Mouse (Mus musculus) neural tube, embryonic 14.5 days (tissue): Measurements from ENCODE around the gene Ddx31. TPM values are rescaled to one million over a fixed set of nuclear protein-coding genes. Genes with fewer than 3 reads are reported as not detected.

Experiments
- ATAC-seq: fragments of 200-750 bp; cut with Nextera tagmentation; 2 replicates; pipeline ENCODE4 v1.8.0; 2017; ENCODE audit warnings: low read depth, mild to moderate bottlenecking, moderate TSS enrichment, moderate library complexity
- H3K27ac ChIP-seq: fragments of 300-500 bp; sonication (generic); 2 replicates; pipeline ENCODE4 v1.5.1; 2014; ENCODE audit warnings: low read depth, mild to moderate bottlenecking, control low read depth, low read length, moderate library complexity, mixed read lengths
- H3K27me3 ChIP-seq: fragments of 300-500 bp; sonication (generic); 2 replicates; pipeline ENCODE4 v1.6.1; 2014; ENCODE audit warnings: low read length; ENCODE audit not compliant: control insufficient read depth, insufficient read depth
- H3K36me3 ChIP-seq: fragments of 300-500 bp; sonication (generic); 2 replicates; pipeline ENCODE4 v1.6.1; 2014; ENCODE audit warnings: low read length, mixed read lengths; ENCODE audit not compliant: control insufficient read depth, insufficient read depth
- H3K4me1 ChIP-seq: fragments of 300-500 bp; sonication (generic); 2 replicates; pipeline ENCODE4 v1.6.1; 2014; ENCODE audit warnings: low read length; ENCODE audit not compliant: control insufficient read depth, insufficient read depth
- H3K4me2 ChIP-seq: fragments of 300-500 bp; sonication (generic); 2 replicates; pipeline ENCODE4 v1.6.1; 2014; ENCODE audit warnings: mild to moderate bottlenecking, low read depth, low read length, control low read depth
- H3K4me3 ChIP-seq: fragments of 300-500 bp; sonication (generic); 2 replicates; pipeline ENCODE4 v1.5.1; 2014; ENCODE audit warnings: low read depth, low read length, control low read depth, mixed read lengths
- H3K9ac ChIP-seq: fragments of 300-500 bp; sonication (generic); replicated peaks from 2 replicates; pipeline ENCODE4 v1.6.1; 2014; ENCODE audit warnings: low read depth, mild to moderate bottlenecking, control low read depth, low read length, mixed read lengths
- H3K9me3 ChIP-seq: fragments of 300-500 bp; sonication (generic); 2 replicates; pipeline ENCODE4 v1.6.1; 2016; ENCODE audit warnings: low read length; ENCODE audit not compliant: control insufficient read depth
- WGBS: fragments of 180-500 bp; shearing (Covaris S2); extraction: QIAGEN DNeasy Blood & Tissue Kit; methylation state at CpG from one replicate; pipeline ENCODE4 v1.1.7; 2014; 5-methylcytosine and 5-hydroxymethylcytosine counted together
- polyA plus RNA-seq: library from polyadenylated mRNA; unstranded; fragments of >200 nt; fragmentation: Nextera tagmentation; extraction: Ambion mirVana; gene quantifications from 2 replicates; pipeline ENCODE4 v1.2.1, GENCODE M21; 2014

Ddx31 gene
- polyA plus RNA-seq, 1 experiment from 2014 or later, result 11.5 TPM

DNA sequence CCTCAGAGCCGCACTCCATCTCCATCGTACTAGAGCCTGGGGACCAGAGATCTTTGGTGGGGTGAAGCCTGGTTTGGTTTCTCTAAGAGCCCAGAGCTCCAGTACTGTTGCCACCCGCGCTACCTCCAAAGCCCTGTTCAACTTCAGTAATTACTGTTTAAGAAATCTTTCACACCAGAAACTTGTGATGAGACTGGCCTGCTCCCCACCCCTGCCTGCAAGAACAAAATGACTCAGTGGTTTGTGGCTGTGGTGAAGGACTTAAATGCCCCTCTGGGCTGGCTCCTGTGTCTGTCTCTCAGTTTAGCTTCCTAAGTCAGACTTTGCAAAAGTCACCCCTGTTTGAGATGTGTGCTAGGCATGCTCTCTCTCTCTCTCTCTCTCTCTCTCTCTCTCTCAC lies 72.8 kb downstream of the Ddx31 start:
- H3K27me3 ChIP-seq, result peaks cover 68% of the 10 kb centered on the region
- 2% methylated on average over 4 of the region's 4 CpGs for WGBS
- no peaks in the 10 kb centered on the region for H3K9me3 ChIP-seq
- H3K4me1 ChIP-seq, result peaks cover 10% of the 10 kb centered on the region
- H3K4me3 ChIP-seq, result no peak overlapping the region
- ATAC-seq, result no peak
- no peak overlapping the region for H3K4me2 ChIP-seq
- H3K27ac ChIP-seq, result no peak overlapping the region
- H3K9ac ChIP-seq, result no peak overlapping the region
- H3K36me3 ChIP-seq, result no peaks in the 10 kb centered on the region

DNA sequence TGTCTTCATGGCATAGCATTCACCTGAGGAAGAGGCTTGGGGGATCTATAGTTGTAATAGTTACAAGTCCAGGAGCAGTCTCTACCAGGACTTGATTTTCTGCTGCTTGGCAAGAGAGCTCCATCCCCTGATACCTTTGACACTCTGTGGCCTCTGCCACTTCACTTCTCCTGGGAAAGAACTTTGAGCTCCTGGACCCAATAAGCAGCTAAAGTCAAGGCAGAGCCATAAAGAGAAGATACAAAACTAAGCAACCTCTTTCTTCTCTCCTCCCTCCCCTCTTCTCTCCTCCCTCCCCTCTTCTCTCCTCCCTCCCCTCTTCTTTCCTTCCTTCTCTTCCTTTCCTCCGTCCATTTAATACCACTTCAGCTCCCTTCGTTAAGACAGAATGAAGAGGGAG lies 73.9 kb downstream of the Ddx31 start:
- Histone ChIP-seq H3K27ac (no peak overlapping the region), H3K4me3 (no peak overlapping the region), H3K9me3 (no peaks in the 10 kb centered on the region), H3K4me1 (0 out of 2 replicates have a peak, but pooled peaks cover 4% of the 10 kb centered on the region), H3K27me3 (peaks cover 64% of the 10 kb centered on the region), H3K36me3 (no peaks in the 10 kb centered on the region), H3K4me2 (no peak overlapping the region), H3K9ac (no peak overlapping the region)
- 3% methylated on average over 2 of the region's 2 CpGs for WGBS
- no peak for ATAC-seq

DNA sequence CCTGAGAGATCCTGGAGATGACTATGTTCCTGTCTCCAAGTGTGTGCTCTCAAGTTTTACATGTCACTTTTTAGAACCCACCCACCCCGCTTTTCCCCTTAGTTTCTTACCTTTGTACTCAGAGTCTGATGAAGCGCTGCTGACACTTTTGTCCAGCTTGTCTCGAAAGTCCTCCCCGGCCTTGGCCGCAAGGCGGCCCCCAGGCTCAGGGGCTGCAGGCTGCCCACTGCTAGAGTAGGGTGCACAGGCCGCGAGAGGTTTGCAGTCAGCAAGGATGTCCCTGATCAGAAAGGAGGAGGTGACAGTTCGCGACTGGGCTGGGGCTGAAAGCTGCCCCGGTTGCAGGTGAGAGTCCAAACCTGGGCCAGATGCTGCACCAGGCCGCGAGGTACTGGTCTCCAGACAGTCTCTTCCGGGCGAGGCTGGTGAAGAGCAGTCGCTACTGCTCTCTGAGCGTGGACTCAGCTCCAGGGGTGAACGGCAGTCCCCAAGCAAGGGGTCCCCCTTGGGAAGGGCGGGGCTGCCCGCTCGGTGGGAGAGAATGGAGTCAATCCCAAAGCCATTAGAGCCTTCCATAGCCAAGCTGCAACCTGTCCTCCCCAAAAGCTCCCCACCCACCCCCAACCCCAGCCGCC lies 75.0 kb downstream of the Ddx31 start:
- Histone ChIP-seq H3K27me3 (peaks cover 60% of the 10 kb centered on the region), H3K4me3 (no peak overlapping the region; the same call in 1 of the 2 replicates), H3K36me3 (no peaks in the 10 kb centered on the region), H3K27ac (no peak overlapping the region), H3K4me2 (no peak overlapping the region), H3K9me3 (no peaks in the 10 kb centered on the region), H3K4me1 (no peaks in the 10 kb centered on the region), H3K9ac (no peak overlapping the region)
- 3% methylated on average over 22 of the region's 22 CpGs for WGBS
- no peak for ATAC-seq

DNA sequence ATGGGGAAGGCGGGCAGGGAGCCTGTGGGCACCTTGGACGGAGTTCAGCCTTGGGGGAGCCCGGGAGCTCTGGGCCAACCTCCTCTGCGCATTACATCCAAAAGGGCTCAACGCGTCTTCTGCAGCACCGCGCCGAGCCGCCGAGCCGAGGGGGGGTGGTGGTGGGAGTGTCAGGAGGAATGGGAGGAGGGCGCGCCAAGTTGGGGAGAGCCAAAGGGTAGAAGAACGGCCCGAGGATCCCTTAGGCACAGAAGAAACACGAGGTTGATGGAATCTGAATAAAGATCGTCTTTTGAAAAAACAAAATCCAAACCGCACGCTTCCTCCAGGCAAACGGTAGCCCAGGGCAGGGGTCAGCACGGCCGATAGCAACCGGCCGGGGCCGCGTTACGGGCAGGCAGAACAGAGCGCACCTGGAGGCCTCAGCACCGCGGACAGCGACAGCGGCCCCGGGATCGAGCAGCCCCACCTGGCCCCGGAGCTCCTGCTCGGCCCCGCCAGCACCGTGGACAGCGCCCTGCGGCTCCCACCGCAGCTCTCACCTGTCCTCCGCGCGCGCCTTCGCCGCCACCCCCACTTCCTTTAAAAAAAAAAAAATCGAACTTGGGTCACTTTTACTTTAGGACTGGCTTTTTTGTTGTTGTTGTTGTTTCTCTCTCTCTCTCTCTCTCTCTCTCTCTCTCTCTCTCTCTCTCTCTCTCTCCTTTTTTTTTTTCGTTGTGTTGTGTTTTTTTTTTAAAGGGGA lies 75.7 kb downstream of the Ddx31 start:
- WGBS, result under 1% methylated on average over 48 of the region's 50 CpGs
- H3K27ac ChIP-seq, result no peak overlapping the region
- no peak overlapping the region for H3K4me3 ChIP-seq
- ATAC-seq, result no peak
- H3K36me3 ChIP-seq, result no peaks in the 10 kb centered on the region
- H3K9ac ChIP-seq, result no peak overlapping the region
- no peak overlapping the region for H3K4me2 ChIP-seq
- H3K9me3 ChIP-seq, result no peaks in the 10 kb centered on the region
- H3K4me1 ChIP-seq, result no peaks in the 10 kb centered on the region
- peaks cover 56% of the 10 kb centered on the region for H3K27me3 ChIP-seq

DNA sequence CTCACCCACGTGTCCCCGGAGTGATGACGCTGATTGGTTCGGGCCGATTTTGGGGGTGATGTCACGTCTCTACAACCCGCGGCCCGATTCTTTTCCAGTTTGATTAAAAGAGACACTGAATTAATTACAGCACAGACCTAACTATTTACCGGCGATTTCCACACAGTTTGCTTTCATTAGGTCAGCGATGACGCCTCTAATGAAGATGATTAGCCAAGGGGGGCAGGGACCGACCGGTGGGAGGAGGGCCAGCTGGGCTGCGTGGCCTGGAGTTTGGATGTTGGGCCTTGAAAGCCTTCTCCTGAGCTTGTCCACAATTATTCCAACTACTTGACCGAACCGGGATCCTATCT lies 76.3 kb downstream of the Ddx31 start, which contains the start of gene Barhl1:
Gene Barhl1 (minus strand): TSS at position 156 of the 353 bp plus-strand sequence.
- WGBS, result 2% methylated on average over 18 of the region's 18 CpGs
- no peak within 1 kb of the TSS; the same call in 1 of the 2 replicates for H3K9ac ChIP-seq
- peaks cover 55% of the 10 kb centered on the region for H3K27me3 ChIP-seq
- H3K36me3 ChIP-seq, result no peaks in the 10 kb centered on the region
- H3K4me2 ChIP-seq, result peak within 1 kb of the TSS; percentile 24; the same call in 1 of the 2 replicates
- H3K27ac ChIP-seq, result no peak within 1 kb of the TSS
- ATAC-seq, result no peak
- peak within 1 kb of the TSS; percentile 10; the same call in 1 of the 2 replicates for H3K4me3 ChIP-seq
- no peaks in the 10 kb centered on the region for H3K4me1 ChIP-seq
- no peaks in the 10 kb centered on the region for H3K9me3 ChIP-seq

DNA sequence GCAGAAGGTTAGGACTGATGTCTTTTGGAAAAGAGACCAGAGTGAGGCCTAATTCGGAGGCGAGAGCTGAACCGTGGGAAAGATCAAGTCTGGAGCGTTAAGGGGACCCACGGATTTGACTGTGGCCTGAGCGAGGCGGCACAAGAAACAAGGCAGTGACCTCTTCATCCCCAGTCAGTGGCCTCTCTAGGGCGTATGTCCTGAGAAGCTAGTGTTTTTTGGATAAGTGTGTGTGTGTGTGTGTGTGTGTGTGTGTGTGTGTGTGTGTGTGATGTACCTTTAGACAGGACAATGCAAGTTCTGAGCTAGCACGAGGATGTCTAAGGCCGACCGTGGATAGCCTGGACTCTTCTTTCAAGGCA lies 76.9 kb downstream of the Ddx31 start:
- WGBS, result 4% methylated on average over 11 of the region's 11 CpGs
- Histone ChIP-seq H3K27ac (no peak overlapping the region), H3K9me3 (no peaks in the 10 kb centered on the region), H3K9ac (no peak overlapping the region), H3K36me3 (no peaks in the 10 kb centered on the region), H3K4me3 (peak overlapping the region; percentile 10; the same call in 1 of the 2 replicates), H3K27me3 (peaks cover 60% of the 10 kb centered on the region), H3K4me2 (no peak overlapping the region; the same call in 1 of the 2 replicates), H3K4me1 (no peaks in the 10 kb centered on the region)
- ATAC-seq, result no peak

DNA sequence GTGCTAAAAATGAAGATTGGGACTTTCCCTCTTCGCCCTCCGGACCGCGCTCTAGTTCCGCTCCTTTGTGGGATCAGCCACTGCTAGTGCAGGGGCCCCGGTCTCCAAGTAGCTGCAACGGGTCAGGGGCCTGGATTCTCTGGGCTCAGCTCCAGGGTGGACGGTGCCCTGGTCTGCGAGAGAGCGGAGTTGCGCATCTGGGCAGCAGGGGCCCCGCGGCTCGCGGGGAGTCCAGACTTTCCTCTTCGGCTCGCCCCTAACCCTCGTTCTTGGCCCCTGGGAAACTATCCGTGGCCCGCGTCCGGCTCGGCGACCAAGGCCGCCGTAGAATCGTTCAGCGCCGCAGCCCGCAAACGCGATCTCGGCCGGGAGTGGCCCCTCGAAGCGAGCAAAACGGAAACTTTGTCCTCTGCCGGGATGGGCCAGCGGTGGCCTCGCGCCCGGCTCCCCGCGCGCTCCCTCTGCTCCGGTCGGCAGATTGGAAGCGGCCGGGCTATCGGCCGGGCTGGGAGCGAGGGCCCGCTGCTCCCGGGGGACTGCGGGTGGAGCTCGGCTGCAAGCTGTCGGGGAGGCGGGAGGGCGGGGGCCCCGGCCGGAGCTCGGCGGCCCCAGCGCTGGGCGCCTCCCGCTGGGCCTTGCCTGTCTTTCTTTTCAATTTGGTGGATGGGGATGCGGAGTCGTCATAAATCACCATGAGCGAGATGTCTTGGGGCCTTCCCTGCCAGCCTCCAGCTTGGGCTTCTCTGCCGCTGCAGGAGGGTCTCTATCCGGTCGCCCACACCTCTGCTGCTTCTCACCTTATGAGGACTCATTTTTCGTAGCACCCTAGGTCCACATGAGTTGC lies 77.5 kb downstream of the Ddx31 start:
- Histone ChIP-seq H3K4me1 (no peaks in the 10 kb centered on the region), H3K27me3 (peaks cover 64% of the 10 kb centered on the region), H3K9me3 (no peaks in the 10 kb centered on the region), H3K4me3 (peak overlapping the region; percentile 10; the same call in 1 of the 2 replicates), H3K27ac (no peak overlapping the region), H3K9ac (no peak overlapping the region; the same call in 1 of the 2 replicates), H3K36me3 (no peaks in the 10 kb centered on the region), H3K4me2 (peak overlapping the region; percentile 24; the same call in 1 of the 2 replicates)
- no peak for ATAC-seq
- under 1% methylated on average over 59 of the region's 73 CpGs for WGBS

DNA sequence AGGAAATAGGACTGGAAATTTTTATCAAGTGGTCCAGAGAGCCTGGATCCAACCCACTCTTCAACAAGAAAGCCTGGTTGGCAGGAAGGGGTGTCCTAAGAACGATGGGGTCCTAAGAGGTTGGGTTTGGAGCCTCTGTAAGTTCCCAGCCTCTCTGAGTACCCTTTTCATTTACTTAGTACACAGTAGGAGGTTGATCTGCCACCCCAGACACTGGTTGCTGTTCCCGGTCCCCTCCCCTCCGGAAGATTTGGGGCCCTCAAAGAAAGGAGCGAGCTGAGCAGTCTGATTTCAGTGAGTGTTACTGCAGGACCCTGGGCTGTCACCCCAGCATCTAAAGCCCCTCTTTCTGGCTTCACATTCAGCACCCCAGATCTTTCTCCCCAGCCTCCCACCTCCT lies 78.8 kb downstream of the Ddx31 start:
- WGBS, result 0% methylated on average over 4 of the region's 4 CpGs
- Histone ChIP-seq H3K9ac (no peak overlapping the region), H3K36me3 (no peaks in the 10 kb centered on the region), H3K9me3 (no peaks in the 10 kb centered on the region), H3K4me1 (no peaks in the 10 kb centered on the region), H3K4me2 (no peak overlapping the region), H3K27me3 (peaks cover 62% of the 10 kb centered on the region), H3K4me3 (no peak overlapping the region), H3K27ac (no peak overlapping the region)
- ATAC-seq, result no peak
